Mouse (Mus musculus) mature B cell (primary cell): ENCODE measurements around the gene 1110004F10Rik.
"Not testable (repeated sequence)": the region's sequence is repeated elsewhere in the genome, so short reads cannot be mapped to it uniquely, and the experiment has no call there.

ENCODE experiments used
- in situ Hi-C: fragments of 300-500 bp; cut with MboI; formaldehyde crosslinking; loops from 2 replicates; pipeline ENCODE4 v1.14.3; 2019

Gene 1110004F10Rik

GRCm38 (mm10) chr7:116039196-116039537 lies at the start of gene 1110004F10Rik:
TSS of gene 1110004F10Rik (plus strand) at chr7:116039397.
- in situ Hi-C loops = loop anchor here (25.0 kb wide), 1 partner anchor 1102 kb away; no protein-coding TSS in a partner anchor

DNA sequence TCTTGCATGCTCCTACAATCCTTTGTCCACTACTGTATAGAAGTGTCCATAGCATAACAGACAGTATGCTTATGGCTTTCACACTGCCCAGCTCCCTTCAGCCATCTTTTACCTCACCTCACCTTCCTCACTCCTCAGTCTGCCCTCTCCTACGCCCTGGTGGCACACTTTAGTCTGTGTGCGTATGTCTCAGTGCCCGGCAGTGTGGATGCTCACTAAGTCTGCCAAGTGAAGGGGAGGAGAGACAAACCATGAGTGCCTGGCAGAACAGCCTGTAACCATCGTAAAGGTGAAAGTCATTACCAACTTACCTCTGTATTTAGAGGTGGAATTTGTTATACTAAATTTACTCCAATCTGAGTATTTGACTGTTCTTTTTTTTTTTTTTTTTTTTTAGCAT lies 36.5 kb upstream of the 1110004F10Rik start:
- in situ Hi-C loops = no loop called here

DNA sequence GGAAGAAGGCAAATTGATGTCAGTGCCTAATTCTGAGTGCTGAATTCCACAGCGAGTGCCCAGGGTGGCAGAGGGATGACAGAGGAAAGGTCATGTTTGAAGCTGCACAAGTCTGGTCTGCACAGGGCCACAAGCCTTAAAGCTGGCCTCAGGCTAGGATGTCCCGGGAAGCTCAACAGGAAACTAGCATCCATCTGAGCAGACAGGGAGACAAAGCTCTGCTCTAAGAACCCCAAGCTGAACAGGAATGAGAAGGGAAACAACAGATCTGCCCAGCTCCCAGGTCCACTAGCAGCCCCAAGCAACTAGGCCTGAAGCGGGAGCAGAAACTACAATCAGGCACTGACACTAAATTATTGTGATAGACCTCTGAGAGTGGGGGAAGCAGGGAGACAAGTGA lies 9.2 kb upstream of the 1110004F10Rik start:
- in situ Hi-C loops = loop anchor here (25.0 kb wide), 1 partner anchor 1093 kb away; no protein-coding TSS in a partner anchor

- in situ Hi-C loops = loop anchor here (25.0 kb wide), 1 partner anchor 1093 kb away; no protein-coding TSS in a partner anchor
Observed at GRCm38 (mm10) chr7:116030597-116031387, 8.4 kb upstream of the 1110004F10Rik start.

- in situ Hi-C loops = loop anchor here (25.0 kb wide), 1 partner anchor 1094 kb away; no protein-coding TSS in a partner anchor
Observed at GRCm38 (mm10) chr7:116031388-116031717, 7.8 kb upstream of the 1110004F10Rik start.

DNA sequence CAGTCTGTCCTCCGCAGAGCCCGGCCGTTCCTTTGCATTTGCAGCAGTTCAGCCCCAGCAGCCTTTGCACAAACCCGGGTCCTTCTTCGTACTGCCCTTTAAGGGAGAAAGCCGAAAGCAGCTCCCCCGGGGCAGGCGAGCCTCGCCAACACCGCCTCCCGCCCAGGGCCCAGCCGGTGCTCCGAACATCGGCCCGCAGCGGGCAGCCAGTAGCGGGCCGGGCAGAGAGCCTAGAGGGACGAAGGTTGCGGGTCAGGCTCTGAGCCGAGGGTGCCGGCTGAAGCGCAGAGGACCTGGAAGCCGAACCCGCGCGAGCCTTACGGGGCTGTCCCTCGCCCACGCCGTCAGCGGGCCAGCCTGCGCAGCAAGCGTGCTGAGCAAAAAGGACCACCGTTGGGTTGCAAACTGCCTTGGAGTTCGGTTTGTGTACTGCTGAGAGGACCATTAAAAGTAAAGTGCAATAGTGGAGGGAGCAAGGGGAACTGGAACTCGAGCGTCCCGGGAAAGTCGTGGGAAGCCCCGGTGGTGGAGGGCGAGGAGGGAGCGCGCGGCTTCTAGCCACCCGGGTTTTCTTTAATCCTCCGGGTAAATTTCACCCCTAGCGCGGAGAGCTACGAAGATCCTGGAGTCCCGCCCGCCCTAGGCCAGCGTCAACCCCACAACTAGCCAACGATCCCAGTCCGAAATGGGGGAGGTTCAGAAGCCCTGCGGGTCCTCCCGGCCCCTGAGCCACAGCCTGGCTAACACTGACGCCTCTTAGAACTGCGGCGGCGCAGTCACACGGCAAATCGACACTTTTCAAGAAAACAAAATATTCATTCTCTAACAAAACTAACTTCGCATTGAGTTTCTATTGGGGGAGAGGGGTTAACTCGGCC lies 7.2 kb upstream of the 1110004F10Rik start:
- in situ Hi-C loops = loop anchor here (25.0 kb wide), 1 partner anchor 1095 kb away; no protein-coding TSS in a partner anchor

DNA sequence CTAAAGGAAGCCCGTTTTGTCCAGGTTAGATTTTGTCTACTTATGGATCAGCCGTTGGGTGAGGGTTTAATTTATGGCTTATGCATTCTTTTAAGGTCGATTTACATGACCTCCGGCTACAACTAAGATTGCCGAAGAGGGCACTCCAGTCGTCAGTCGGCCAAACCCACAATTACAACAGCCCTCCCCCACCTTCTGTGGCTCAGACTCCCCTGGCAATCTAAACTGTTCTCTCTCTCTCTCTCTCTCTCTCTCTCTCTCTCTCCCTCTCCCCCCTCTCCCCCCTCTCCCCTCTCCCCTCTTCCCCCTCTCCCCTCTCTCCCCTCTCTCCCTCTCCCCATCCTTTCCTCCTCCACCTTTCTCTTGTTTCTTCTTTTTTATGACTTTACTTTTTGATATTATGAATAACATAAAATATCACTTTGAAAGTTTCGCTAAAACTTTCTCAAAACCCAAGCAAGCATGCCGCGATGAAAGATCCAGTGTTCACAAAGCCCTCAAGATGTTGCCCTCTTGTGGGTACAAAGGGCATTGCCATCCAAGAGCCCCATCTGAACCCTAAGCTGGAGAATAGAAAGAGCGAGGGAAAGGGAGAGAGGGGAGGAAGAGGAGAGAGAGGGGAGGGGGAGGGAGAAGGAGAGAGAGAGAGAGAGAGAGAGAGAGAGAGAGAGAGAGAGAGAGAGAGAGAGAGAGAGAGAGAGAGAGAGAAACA lies 6.4 kb upstream of the 1110004F10Rik start:
- in situ Hi-C loops = loop anchor here (25.0 kb wide), 1 partner anchor 1095 kb away; no protein-coding TSS in a partner anchor

GRCm38 (mm10) chr7:116033371-116034241 lies 5.6 kb upstream of the 1110004F10Rik start:
- in situ Hi-C loops = loop anchor here (25.0 kb wide), 1 partner anchor 1096 kb away; no protein-coding TSS in a partner anchor

DNA sequence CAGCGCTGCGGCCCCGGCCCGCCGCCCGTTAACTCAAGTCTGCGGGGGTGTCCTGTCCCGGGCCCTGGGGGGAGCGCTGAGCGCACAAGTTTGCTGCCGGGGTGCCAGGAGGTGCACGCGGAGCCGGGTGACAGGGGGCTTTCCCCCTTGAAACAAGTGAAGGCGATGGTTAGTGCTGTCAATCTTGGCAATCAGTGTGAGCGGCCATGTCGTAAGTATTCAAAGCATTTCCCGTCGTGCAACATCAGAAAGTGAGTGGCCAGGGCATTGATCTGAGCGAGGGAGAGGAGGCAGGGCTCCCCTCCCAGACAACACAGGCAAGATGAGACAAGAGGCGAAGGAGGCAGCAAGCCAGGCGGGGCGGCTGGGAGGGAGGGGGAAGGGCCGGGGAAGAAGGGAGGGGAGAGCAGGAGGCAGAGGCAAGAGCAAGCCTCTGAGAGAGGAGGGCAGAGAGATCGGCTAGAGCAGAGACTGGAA lies 4.9 kb upstream of the 1110004F10Rik start:
- in situ Hi-C loops = loop anchor here (25.0 kb wide), 1 partner anchor 1097 kb away; no protein-coding TSS in a partner anchor

GRCm38 (mm10) chr7:116035504-116035903 lies 3.7 kb upstream of the 1110004F10Rik start:
- in situ Hi-C loops = loop anchor here (25.0 kb wide), 1 partner anchor 1098 kb away; no protein-coding TSS in a partner anchor

DNA sequence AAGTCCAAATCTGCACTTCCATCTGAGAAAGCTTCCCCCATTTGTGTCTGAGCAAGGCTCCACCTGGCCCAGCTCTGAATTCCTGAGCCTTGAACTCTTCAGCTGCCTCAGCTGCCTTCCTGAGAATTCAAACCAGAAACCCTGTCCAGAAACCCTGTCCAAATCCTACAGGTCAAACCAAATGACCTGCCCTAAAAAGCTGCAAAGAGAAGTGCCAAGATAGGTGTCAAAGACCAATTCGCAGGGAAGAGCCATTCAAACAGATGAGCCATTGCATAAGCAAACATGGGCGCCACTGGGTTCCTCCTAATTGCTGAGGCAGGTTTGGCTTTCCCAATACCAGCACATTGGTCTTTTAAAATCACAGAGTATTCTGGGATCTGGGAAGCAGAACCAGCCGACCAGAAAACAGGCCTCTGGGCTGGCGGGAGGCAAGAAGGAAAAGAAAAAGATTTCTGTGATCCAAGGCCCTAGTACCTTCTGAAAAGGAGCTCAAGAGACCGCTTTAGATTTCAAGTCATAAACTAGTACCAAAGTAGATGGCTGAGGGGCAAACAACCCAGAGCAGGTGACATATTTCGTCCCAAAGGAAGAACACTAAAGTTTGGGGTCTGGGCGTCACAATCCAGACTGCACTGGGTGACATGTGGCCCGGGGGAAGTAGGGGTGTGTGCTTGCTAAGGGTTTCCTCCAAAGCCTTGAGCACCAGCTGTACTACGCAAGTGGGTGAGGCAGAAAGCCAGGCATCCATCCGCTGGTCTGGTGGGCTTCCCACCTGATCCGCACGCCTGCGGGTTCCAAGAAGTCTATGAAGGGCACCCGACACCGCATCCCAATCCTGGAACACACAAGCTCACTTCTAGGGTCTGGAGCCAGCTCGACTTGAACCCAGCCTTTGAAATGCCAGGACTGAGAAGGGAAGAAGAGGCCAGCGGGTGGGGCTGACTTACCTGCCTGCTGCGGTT lies 2.3 kb upstream of the 1110004F10Rik start:
- in situ Hi-C loops = loop anchor here (25.0 kb wide), 1 partner anchor 1100 kb away; no protein-coding TSS in a partner anchor

DNA sequence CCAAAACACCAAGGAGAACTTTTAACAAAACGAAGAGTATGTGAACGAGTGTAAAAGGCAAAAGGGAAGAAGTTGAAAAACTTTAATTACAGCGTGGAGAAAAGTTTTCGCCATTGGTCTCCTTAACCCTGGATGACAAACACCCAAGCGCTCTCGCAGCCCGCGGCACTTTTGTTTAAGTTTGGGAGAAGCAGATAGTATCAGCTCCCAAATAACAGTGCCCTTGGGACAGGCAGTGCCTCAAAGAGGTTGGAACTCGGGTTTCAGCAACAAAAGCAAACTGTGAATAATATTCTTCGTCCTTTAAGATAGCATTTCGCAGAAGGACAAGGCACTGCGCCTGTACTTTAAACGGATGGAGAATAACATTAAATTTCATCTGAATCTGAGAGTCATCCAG lies 1.2 kb upstream of the 1110004F10Rik start:
- in situ Hi-C loops = loop anchor here (25.0 kb wide), 1 partner anchor 1101 kb away; no protein-coding TSS in a partner anchor

DNA sequence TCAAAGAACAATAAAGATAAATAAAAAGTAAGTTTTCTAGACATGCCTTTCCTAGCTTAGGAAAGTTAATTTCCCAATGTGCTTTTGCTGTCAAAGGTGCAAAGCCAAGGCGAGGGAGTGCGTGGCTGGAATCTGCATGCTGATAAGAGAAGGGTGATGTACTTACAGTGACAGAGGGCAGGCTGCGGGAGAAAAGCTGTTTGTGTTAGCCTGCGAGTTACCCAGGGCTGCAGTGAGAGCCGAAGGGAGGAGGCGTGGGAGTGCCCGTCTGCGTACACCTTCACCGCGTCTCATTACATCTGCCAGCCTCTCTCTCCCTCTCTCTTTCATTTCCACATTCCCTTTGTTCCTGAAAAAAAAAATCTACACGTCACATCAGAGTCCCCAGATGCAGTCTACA lies 686 bp upstream of the 1110004F10Rik start, which contains the start of gene Sox6:
TSS of gene Sox6 (minus strand) at position 286 of the 400 bp plus-strand sequence.
- in situ Hi-C loops = loop anchor here (25.0 kb wide), 1 partner anchor 1101 kb away; no protein-coding TSS in a partner anchor

DNA sequence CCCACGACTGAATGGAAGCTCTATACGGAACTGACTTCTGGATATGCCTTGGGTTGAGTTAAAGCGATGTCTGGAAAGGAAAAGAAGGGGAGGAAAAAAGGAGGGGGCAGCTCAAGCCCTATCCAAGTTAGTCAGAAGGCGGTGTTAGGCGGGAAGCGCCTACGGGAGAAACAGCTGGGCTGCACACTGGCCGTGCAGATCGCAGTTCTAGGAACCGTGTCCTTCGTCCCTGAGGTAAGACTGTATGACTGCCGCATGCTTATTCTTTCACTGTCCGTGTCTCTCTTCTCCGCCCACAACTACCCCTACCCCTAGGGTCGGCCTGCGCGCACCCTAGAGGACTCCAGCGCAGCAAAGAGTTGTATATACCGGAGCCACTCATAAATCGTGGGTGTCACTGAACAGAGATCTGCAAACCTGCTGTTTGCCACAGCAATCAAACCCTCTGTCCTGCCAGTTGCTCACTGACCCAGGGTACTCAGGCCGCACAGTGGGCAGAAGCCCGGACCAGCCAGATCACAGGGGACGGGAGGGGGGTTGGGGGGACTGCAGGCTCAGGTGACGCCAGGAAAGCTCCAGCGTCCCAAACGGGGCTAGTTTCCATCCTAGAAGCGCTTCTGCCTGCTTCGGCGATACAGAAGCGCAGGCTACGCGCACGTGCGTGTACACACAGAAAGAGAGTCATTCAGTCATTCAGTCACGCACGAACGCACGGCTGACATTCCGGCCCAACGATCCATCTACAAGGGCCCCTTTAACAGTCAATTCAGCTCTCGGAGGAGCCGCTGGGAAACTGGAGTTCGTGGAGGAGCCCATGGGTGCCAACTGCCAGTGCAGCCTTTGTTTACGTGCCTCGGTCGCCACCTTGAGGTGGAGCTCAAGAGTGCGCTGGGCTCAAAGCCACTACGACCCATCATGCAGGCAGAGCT lies 605 bp downstream of the 1110004F10Rik start:
- in situ Hi-C loops = loop anchor here (25.0 kb wide), 1 partner anchor 1103 kb away; no protein-coding TSS in a partner anchor

DNA sequence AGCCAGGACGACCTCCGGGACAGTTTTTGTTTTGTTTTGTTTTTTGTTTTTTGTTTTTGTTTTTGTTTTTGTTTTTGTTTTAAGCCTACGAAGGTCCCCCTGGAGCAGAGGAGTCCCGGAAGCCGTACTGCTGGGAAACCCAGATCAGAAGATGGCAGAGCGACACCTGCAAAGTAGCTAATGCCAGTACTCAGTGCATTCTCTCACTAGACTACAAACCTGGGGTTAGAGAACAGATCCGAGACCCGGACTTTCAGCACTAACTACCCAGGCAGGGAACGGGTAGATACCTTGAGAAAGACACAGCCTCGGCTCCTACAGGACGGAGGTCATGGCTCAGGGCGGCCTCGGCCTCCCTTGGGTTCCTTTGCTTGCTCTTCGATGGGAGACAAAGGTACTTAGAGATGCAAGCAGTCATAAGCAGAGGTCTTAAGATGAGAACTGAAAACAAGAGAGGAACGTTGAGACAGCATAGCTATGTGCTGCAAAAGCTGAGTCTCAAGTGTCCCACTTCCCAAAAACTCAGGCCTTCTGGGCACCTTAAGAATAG lies 1.3 kb downstream of the 1110004F10Rik start:
- in situ Hi-C loops = loop anchor here (25.0 kb wide), 1 partner anchor 1103 kb away; no protein-coding TSS in a partner anchor

DNA sequence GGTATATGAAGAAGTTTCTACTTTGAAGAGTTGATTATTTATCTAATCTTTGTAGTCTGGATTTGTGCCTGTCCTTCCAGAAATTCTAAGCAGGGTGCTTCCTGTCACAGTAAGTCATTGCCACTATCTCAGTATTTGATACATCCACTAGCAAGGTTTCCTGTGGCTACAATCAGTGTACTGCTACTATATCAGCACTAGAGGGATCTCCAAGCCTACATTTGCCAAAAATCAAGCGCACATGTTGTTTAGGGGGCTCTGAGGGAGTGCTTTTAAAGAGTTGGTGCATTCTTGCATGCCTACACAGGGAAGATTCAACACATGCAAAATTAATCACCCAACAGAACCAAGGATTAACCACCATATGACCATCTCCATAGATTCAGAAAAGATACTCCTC lies 21.5 kb downstream of the 1110004F10Rik start:
- in situ Hi-C loops = no loop called here

GRCm38 (mm10) chr7:116084366-116084765 lies 45.2 kb downstream of the 1110004F10Rik start, which contains the start of gene Gm4353:
TSS of gene Gm4353 (minus strand) at chr7:116084635.
- in situ Hi-C loops = not testable (repeated sequence)
